Mouse (Mus musculus) retina, embryonic 14.5 days (tissue): ENCODE data around the gene Klk12.

ENCODE experiments used
- DNase-seq: peaks from one replicate; pipeline ENCODE4 v3.0.0-alpha.2; 2015; ENCODE audit warnings: low spot score

Gene Klk12

DNA sequence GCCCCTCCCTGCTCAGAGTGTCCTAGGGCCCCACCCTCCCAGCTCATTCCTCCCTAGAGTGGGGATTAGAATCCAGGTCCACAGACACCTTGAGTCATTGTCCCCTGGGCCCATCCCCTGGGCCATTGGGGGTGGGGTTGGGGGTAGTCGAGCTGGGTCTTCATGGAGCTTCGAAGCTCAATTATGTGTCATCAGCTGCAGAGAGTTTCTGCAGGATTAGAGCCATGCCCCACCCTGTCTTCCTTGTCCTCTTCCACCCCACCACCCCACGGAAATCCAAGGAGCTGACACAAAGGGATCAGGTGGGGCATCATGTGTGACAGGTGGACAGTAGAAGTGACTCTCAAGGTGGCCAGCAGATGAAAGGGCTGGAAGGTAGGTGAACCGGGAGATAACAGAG is at the start of gene Klk12:
TSS of gene Klk12 (plus strand) at position 301 of the 400 bp plus-strand sequence.
- no peak for DNase-seq

DNA sequence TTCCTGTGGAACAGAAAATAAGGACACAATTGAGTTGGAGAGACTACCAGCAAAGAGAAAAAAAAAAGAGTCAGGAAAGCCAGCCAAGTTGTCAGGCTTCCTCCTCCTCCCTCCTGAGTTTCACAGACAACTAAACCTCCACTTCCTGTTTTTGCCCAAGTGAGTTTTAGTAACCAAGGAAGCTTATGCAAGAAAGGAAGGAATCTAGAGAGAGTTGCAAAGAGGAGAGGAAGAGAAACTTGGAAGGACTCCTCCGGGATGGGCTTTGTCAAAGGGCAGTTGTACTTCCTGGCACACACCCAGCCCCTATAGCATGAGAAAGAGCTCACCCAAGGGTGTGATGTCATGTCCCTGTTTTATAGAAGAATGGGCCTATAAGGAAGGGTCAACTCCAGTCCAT is 20.9 kb upstream of the Klk12 start:
- no peak for DNase-seq

- DNase-seq = no peak
These were observed 15.9 kb upstream of the Klk12 start for GRCm38 (mm10) chr7:43752806-43753205.

DNA sequence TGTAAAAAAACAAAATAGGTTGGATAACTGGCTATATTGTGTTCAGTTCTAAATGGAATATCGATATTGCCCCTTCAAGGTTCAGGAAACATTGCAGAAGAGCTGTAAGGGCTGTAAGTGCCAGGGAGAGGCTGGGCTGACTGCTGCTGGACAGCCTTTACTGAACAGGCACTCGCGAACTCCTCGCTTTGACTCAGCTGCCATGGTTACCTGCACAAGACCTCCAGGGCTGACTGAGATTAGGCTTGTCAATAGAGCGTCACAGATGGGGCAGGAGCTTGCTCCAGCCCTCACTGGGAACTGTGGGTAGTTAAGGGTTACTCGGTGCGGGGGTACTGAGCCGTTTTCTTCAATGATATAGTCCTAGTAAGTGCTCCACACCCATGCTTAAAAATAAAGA is 2.2 kb upstream of the Klk12 start:
- DNase-seq = no peak

GRCm38 (mm10) chr7:43769636-43770035 is 939 bp downstream of the Klk12 start:
- DNase-seq = no peak

DNA sequence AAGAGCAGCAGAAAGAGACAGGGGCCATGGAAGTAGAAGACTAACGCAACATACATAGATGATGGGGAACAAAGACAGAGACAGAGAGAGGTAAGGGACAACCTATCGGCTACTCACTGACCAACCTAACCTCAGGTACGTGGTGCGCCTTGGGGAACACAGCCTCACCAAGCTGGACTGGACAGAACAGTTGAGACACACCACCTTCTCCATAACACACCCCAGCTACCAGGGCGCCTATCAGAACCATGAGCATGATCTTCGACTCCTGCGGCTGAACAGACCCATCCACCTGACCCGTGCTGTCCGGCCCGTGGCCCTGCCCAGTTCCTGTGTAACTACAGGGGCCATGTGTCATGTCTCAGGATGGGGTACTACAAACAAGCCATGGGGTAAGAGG is 2.0 kb downstream of the Klk12 start:
- DNase-seq = no peak

DNA sequence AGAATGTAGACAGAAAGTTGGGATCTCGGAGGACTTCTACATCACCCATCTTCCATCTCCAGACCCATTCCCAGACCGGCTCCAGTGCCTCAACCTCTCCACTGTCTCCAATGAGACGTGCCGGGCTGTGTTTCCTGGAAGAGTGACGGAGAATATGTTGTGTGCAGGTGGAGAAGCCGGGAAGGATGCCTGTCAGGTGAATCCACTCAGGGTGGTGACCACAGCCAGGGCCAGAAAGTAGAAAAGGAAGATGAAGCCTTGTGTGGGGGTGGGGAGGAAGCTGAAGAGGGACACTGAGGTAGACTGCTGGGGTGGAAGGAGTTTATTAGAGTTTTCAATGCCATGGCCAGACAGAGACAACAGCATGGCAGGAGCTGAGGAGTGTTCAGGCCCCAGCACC is 3.2 kb downstream of the Klk12 start:
- no peak for DNase-seq

- DNase-seq = no peak
These were observed 4.2 kb downstream of the Klk12 start for GRCm38 (mm10) chr7:43772901-43773300.

GRCm38 (mm10) chr7:43774364-43774763 is 5.7 kb downstream of the Klk12 start, which contains the start of gene Klk11:
Gene Klk11 (plus strand): TSS chr7:43774604.
- DNase-seq = no peak

- DNase-seq = peak; percentile 25
These were observed 6.1 kb downstream of the Klk12 start for GRCm38 (mm10) chr7:43774802-43775201.

DNA sequence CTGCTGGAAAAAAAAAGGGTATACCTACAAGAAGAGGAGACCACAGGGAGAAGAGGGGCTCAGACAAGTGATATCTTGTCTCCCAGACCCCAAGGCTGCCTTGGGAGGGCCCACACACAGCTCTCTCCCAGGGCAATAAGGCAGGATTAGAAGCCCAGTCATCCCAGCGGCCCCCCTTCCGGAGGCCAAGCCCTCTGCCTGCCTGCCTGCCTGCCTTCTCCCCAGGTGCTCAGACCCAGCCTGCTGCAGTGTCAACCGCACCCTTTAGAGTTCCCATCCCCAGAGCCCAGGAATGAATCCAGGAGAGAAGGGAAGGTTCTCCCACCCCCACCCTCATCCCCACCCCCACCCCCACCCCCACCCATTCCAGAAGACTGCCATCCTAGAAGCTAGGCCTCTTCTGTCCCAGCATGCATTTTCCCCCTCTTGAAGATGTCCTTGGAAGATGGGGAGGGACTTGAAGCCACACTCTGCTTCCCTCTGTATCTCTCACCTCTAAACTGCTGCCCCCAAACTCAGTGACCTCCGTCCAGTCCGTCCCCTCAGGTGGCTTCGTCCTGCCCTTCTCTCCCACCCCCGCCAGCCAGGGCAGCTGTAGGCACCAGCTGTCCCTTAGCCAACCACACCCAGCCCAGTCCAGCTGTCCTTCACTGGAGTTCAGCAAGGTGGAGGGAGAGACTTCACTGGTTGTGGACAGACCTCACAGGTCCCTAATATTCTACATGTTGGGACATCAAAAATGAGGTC is 6.8 kb downstream of the Klk12 start:
- DNase-seq = no peak

DNA sequence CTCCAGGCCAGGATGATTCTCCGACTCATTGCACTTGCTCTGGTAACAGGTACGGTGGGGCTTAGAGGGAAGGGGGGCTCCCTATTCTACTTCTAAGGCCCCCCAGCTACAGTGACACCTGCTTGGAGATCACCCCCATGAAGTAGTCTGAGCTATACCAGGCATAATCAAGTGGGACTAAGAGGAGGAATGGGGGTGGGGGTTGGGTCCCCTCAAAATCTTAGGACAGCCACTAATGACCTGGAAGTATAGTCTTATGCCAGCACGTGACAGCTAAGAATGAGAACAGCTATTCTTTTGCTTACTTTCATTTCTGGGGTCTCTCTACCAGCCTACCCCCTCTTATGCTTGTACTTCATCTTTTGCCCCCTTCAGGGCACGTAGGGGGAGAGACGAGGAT is 7.8 kb downstream of the Klk12 start:
- no peak for DNase-seq

DNA sequence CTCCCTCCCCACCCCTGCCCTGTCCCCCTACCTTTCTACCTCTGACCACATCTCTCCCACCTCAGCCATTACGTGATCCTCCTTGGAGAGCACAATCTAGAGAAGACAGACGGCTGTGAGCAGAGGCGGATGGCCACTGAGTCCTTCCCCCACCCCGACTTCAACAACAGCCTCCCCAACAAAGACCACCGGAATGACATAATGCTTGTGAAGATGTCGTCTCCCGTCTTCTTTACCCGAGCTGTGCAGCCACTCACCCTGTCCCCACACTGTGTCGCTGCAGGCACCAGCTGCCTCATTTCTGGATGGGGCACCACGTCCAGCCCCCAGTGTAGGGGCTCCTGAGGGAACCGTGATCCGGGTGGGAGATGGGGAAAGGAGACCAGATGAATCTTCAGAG is 8.7 kb downstream of the Klk12 start:
- no peak for DNase-seq

DNA sequence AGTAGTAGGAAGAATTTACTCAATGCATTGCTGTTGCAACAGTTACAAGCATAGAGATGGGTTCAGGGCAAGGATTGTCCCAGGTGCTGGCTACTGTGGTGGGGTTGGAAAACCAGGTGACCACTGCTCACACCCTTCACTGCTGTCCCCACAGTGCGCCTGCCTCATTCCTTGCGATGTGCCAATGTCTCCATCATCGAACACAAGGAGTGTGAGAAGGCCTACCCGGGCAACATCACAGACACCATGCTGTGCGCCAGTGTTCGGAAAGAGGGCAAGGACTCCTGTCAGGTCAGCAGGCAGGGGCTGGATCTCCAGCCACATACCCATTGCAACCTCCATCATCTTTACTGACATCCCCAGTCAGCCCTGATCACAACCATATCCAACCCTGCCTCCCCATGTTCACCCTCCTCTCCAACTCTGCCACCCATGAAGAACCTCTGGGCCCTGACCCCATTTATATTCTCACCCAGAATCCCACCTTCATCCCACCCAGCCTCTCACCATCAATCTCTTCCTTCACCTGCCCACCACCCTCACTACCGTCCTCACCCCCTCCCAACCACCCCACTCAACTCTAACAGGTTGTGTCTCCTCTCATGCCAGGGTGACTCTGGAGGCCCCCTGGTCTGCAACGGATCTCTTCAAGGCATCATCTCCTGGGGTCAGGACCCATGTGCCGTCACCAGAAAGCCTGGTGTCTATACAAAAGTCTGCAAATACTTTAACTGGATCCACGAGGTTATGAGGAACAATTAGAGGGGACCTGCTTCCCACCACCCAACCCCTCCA is 9.7 kb downstream of the Klk12 start:
- DNase-seq = no peak

- no peak for DNase-seq
These were observed 11.5 kb downstream of the Klk12 start for GRCm38 (mm10) chr7:43780241-43780640.

GRCm38 (mm10) chr7:43780746-43781145 is 12.0 kb downstream of the Klk12 start, which contains the start of gene Klk10:
Gene Klk10 (plus strand): TSS chr7:43781035.
- no peak for DNase-seq

GRCm38 (mm10) chr7:43781541-43781940 is 12.8 kb downstream of the Klk12 start:
- DNase-seq = no peak

DNA sequence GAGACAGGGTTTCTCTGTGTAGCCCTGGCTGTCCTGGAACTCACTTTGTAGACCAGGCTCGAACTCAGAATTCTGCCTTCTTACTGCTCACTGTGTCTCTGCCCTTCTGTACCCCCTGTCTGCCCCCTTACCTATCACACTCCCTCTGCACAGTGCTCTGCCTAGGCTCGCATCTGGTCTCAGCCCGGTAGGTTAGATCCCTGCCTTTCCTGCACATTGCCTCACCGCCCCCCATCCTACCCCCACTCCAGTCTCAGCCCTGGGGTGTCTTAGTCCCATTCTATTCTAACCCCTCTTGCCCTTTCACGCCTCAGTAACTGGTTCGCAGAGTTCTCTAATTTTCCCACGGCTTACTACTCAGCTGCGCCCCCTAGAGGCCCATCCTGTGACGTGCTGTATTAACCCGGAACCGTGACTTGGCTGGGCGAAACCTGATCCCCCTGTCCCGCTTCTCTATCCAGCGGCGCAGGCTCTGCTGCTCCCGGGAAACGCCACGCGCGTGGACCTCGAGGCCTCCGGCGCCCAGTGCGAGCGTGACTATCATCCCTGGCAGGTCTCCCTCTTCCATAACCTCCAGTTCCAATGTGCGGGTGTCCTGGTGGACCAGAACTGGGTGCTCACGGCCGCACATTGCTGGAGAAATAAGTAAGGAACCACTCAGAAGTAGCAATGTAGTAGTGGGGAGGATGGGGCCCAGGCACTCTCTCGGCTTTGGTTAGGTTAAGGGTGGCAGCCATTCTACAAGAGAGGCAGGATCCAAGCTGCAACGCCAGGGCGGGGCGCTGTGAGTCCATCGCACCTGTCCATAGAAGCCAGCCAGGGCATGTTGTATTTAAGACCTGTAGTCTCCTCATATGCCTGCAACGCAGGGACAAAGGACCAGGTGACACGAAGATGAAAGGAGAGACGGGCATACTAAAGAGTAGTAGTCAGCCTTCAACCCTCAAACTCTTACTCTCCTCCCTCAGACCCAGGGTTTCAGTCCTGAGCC is 13.9 kb downstream of the Klk12 start:
- peak; percentile 93 for DNase-seq

DNA sequence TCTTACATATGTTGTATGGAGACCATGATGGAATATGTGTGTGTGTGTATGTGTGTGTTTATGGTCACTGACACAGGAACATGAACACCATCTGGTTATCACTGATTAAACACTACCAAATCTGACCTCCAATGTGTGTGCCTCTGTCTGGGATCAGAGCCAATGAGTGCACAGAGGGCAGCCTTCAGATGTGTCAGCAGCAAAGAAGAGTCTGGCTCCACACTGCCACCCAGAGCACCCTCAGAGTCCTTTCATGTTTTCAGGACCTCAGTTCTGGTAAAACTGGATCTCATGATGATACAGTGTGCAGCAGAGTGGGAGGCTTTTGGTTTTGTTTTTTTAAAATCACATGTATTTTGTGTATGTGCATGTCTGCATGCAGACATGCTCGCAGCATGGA is 16.6 kb downstream of the Klk12 start:
- DNase-seq = no peak

DNA sequence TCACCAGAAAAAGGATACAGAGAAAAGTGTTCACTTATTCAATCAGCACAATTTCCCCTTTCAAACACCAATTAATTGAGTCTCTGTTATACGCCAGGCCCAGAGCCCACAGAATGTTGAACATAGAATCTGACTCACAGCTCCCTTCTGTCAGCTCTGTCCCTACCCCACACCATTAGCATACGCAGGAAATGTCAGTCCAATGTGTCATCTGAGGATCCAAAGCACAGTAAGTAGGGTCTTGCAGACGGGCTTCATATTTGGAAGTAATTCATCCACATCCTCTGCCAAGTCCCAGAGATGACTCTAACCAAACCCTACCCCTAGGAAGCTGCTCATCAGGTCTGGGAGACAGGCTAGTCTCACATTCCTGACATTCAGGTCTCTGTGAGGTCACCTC is 19.4 kb downstream of the Klk12 start:
- no peak for DNase-seq

GRCm38 (mm10) chr7:43789295-43789694 is 20.6 kb downstream of the Klk12 start:
- DNase-seq = no peak

GRCm38 (mm10) chr7:43791591-43791990 is 22.9 kb downstream of the Klk12 start, which contains the start of gene Klk9:
Gene Klk9 (plus strand): TSS chr7:43791891.
- no peak for DNase-seq
